Mouse (Mus musculus) thymus, adult 18-20 months (tissue): ENCODE data around the gene Adam11.
"Not testable (repeated sequence)": the region's sequence is repeated elsewhere in the genome, so short reads cannot be mapped to it uniquely, and the experiment has no call there.

Experiments
- DNase-seq, 2 experiments: peaks; one replicate each; pipeline ENCODE4 v3.0.0; 2022; ENCODE audit warnings: mixed read lengths in 2 of 2

The Adam11 gene

DNA sequence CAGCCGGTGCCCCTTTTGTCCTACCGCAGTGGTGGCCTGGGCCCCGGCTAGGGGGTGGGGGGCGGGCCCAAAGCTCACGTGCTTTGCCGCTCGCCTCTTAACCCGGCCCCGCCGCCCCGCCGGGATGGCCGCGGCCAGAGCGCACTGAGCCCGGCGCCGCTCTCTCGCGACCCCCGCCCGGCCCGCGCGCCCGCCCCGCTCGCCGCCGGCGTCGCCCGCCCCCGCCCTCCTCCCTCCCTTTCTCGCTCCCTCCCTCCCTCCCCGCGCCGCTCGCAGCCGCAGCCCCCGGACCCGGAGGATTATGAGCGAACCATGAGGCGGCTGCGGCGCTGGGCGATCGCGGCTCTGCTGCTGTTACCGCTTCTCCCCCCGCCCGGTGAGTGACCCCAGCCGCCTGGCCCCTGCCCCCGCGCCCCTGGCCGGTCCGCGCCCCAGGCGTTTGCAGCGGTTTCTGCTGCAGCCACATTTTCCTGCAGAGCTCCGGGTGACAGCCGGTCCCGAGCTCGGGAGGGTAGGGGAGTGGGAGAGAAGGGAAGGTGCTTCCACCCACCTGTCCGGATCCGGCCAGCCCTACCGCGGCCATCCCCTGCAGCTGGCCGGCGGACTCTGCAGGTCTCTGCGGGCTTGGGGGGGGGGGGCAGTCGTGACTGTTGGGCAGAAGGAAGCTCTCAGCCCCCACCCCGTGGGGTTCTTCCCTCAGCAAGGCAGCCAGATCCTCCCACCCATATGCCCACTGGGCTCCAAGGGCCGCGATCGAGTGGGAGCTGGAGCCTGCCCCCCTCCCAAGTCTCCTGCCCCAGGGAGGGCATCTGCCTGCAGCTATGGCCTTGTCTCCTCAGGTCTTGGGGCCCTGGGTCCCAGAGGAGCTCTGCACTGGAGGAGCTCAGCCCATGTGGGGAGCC is at the start of gene Adam11:
TSS of gene Adam11 (plus strand) at position 131 of the 902 bp plus-strand sequence.
- DNase-seq = no peak

DNA sequence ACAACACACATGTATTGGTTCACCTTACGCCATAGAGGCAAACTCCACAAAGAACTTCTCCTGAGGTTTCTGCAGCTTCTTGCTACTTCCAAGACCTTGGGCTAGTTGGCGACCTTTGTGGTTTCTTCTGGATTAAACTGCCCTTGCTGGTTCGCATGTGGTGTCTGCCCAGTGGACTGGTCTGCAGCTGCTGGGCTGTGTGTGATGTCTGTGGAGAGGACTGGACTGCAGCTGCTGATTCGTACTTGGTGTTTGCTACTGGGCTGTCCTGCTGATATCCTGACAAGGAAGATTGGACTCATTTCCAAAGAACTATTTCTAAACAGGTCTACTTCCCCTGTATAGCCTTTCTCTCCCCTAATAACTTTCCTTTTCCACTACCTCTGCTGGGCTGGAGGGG is 48.8 kb upstream of the Adam11 start:
- DNase-seq = no peak

DNA sequence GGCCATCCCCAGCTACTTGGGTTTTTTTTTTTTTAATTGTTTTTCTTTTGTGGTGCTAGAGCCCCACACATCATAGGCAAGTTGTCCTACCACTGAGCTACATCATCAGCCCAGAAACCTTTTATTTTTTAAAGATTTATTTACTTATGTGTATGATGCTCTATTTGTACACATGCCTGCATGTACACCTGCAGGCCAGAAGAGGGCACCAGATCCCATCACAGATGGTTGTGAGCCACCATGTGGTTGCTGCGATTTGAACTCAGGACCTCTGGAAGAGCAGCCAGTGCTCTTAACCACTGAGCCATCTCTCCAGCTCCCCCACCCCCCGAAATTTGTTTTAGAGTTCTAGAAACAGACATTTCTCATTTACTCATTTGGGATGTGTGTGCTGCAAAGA is 46.7 kb upstream of the Adam11 start:
- DNase-seq = not testable (repeated sequence)

DNA sequence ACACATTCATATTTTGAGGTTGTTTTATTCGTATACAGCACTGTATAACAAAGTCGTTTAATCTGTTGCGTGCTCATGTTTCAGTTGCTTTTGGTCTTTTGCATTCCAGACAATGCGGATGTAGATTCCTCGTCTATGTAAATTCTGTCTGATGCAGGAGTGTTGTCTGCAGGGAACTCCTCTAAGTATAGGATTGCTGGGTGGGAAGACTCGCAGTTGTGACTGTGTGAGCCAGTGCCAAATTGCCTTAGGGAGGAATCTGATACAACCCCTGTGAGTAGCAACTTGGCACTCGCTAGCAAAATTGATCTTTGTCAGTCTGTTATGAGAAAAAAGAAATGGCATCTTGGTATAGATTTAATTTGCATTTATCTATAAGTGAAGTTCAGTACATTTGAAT is 45.1 kb upstream of the Adam11 start:
- DNase-seq = no peak

DNA sequence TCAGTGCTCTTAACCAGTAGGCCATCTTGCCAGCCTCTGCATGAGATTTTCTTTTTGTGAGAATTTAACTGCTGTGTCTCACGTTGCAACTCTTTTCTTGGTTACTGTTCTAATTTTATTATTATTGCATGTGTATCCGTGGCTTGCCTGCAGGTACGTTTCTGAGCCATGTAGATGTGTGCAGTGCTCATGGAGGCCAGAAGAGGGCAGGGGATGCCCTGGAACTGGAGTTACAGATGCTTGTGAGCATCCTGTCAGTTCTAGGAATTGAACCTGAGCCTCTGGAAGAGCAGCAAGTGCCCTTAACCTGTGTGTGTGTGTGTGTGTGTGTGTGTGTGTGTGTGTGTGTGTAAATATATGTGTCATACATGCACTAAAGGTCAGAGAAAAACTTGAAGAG is 35.7 kb upstream of the Adam11 start:
- DNase-seq = no peak

DNA sequence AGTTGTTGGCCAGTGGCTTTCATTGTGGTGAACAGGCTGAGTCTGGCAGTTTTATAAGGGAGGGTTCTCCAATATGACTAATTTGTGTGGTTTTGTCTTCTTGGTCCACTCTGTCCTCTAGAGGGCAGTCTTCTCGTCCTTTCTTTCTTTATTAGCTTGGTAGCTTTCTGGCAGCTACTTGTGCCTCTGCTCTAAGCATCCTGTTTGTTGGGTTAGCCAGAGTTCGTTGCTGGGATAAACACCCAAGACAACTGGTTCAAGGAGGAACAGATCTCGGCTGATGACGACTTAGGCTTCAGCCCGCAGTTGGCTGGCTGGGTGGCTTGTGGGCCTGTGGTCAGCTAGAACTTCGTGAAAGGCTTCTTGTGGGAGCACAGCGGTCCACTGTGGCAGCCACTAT is 32.6 kb upstream of the Adam11 start:
- DNase-seq = no peak

DNA sequence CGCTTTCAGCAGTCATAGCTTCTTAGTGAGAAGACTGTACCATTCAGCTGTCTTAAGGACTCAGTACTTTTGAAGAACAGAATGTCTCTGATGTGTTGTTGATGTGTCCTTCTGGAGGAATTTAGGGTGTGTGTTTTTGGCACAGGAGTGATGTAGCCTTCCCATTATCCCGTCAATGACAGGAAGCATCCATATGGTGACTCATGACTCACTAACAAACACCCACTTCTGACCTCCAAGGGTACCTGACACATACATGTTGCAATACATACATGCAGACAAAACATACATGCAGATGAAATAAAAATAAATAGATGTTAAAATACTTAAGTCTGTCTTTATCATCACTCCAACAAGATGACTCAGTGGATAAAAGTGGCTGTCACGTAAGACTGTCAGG is 31.4 kb upstream of the Adam11 start:
- no peak for DNase-seq

DNA sequence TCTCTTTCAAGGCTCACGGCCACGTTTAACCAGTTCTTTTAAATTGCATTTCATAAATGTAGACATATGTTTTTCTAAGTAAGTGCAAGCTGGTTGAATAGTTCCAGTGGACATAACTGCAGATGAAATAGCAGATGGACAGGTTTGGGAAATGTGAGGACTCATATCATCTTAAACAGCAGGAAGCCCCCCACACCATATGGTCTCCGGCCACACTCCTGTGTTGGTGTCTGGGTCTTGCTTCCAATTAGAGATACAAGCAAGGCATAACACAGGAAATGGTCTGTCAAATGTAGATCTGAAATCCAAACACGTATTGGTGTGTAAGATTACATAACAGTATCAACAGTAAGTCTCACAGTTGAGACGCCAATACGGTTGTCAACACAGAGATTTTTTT is 29.9 kb upstream of the Adam11 start:
- DNase-seq = no peak

DNA sequence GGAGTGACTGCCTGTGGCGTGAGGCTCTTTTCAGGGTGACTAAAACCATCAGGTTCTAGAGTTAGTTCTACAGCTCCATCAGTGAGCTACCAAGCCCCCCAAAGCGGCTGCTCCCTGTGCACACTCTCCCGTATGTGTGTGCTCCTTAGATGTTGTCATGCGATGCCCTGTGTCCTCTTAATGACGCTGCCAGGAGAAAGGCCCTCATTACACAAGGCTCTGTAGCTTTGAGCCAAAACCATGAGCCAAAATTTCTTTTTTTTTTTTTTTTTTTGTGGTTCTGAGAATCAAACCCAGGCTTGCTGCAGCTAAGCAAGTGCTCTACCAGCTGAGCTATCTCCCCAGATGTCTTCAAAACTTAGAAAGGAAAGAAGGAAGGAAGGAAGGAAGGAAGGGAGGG is 28.1 kb upstream of the Adam11 start:
- DNase-seq = no peak

DNA sequence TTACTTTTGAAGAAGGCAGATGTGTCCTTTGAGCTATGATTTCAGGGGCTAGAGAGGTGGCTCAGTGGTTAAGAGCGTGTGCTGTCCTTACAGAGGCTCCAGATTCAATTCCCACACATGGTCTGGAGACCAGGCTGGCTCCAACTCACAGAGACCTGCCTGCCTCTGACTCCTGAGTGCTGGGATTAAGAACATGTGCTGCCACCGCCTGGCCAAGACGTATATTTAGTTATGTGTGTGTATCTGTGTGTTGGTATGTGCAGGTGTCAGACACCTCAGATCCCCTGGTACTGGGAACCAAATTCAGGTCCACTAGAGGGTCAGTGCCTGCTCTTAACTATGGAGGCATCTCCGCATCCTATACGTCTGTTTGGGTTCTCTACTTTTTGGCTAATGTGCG is 26.3 kb upstream of the Adam11 start:
- DNase-seq = no peak

DNA sequence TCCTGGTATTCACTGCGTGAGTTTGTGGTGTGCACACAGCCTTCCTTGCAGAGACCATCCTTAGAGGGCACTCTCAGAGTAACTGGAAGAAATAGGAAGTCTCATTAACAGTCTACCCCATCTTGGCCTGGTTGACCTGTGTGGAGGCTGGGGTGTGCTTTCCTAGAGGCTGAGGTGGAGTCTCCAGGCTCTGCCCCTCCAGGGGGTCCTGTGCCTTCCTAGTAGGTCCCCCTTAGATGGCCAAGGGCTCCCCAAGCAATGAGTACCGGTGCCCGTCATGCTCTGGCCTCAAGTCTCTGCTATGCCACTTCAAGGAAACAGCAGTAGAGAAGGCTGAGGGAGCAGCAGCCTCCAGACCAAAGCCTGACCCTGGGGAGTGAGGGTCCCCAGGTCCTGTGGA is 23.2 kb upstream of the Adam11 start:
- no peak for DNase-seq

DNA sequence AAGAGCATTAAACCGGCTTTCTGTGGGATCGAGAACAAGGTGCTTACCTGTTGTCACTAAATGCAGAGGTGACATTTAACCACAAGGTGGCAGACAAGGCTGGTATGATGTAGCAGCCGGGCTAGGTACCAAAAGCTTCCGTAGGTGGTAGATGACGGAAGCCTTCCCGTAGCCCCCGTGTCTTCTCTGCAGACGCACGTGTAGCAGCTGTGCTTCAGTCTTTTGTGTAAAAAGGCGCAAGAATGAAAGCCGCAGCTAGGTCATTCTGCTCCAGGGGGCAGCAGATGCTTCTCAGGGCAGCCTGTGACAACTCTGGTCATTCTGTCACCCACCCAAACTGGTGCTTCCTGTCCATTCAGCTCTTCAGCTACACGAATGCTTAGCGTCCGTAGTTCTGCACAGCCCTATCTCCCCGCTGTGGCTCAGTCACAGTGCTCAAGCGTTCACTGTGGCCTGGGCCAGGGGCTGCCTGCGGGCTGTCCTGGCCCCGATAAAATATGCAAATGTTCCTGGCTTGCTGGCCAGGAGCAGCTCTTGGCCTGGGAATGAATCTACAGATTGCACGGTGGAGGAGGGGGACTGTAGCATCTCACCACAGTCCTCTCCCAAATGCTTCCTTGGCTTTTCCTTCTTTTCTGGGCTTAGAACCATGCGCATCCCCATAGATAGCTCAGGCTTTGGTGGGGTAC is 21.8 kb upstream of the Adam11 start:
- peak; percentile 39 to 57 for DNase-seq

DNA sequence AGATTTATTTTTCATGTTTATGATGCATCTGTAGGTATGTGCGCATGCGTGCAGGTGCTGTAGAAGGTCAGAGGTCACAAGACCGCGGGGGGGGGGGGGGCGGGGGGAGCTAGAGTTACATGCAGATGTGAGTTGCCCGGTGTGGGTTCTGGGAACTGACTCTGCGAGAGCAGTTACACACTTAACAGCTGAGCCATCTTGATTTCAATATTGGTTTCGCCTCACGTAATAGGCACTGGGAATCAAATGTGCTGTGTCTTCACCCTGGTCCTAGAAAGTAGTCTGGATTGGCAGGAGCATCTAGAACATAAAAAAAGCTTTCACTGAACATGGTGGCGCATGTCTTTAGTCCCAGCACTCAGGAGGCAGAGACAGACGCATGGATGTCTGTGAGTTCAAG is 20.6 kb upstream of the Adam11 start:
- no peak for DNase-seq

DNA sequence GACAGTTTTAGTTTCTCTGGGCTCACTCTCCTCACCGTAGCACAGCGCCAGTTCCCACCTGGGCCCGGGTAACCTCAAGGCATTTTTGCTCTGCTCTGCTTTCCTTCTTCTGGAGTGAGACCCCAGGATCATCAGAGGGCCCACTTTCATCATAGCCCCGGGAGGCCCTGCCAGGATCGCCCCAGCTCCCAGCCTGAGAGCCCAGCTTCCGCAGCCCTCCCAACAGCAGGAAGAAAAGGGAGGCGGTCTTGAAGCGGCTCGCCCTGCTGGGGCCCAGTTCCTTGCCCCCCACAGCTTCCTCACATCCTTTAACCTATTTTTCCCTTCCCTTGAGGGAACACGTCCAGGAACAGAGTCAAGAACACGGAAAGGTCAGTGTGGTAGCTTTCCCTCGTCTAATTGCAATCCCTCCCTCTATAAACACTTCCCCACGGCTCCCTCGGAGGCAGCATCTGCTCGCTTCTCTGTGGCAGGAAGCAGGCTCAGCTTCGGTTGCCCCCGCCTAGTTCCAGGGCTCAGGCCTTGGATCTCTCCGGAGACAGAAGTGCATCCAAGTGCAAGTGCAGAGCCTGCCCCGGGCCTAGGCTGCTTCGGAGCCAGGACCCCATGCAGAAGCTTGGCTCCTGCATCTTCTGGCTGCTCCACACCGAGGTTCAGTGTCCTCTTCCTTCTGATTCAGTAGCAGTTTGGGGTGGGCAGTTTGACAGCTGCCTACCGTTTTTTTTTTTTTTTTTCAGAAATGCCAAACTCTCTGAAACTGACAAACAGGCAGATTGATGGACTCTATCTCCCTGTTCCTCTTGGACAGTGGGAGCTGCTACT is 19.9 kb upstream of the Adam11 start:
- DNase-seq = no peak

DNA sequence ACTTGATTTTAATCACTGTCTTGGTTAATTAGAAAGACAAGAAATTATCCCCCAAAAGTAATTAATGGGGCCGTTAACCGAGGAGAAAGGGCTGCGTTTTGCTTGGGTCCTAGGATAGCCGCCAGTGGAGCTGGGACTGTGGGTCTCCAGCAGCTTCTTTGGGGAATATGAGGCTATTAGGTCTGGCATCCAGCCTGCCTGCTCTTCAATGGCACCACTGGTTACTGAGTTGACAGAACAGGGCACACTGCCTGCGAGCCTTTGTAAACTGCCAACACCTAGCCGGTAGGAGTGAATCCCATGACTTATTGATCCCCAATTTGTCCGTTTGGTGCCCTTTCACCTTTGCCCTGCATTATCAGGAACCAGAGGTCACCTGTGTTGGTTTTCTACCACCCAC is 19.2 kb upstream of the Adam11 start:
- DNase-seq = no peak

DNA sequence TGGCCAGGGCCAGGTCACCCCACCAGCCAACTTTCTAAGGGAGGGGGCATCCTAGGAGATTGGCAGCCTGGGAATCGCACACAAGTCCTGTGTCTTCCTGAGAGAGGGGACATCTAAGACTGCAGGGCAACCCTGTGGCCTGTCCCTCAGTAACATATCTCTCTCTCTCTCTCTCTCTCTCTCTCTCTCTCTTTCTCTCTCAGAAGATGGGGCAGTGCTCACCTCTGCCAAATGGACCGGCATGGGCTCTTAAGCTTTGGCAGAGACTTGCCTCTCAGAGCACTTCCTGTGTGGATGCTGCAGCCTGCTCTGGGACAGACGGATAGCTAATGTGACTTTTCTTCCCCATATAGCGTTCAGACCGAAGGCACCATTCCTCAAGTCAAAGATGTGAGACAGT is 18.4 kb upstream of the Adam11 start:
- DNase-seq = no peak

DNA sequence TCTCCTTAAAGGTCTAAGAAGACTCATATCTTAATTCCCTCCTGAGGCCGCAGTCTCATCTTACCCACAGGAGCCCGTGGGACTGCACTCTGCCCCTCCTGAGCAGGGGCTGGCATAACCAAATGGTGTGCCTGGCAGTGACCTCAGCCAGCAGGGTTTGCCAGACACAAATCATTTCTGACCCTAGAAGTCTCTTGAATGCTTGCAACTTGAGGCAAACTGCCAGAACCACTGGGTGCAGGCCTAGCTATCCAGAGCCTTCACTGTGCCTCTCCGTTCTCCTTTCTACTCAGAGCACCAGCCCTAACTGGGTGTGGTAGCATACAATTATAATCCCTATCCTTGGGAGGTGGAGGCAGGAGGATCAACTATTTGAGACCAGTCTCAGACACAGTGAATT is 16.5 kb upstream of the Adam11 start:
- no peak for DNase-seq

DNA sequence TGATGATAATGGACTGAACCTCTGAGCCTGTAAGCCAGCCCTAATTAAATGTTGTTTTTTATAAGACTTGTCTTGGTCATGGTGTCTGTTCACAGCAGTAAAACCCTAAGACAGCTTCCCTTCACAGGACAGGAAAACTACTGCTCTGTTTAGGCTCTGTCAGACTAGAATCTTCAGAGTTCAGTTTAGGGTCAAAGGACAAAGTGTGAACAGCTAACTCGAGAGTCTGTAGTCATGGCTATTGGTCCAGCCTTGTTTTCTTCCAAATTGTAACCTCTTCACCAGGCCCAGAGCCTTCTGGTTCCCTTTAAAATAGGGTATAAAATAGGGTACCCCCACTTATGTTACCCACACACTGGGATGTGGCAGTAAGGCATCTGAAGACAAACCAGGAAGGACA is 13.4 kb upstream of the Adam11 start:
- no peak for DNase-seq

DNA sequence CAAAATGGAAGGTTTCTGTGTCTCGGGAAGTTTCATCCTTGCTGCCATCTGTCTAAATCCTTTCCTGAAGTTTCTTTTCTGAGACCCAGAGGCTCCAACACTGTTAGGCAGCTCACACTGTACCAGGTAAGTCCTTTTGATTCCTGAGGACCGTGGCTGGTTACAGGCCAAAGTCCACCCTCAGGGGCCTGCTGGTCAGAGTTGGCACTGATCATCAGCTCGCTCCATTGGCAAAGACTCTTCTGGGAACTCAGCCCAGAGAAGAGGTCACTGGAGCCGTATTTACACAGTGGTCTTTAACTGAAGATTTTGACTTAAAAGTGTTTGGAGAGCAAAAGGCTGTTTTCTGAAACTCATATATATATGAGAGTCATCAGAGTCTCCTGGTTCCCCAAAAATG is 12.9 kb upstream of the Adam11 start:
- no peak for DNase-seq

DNA sequence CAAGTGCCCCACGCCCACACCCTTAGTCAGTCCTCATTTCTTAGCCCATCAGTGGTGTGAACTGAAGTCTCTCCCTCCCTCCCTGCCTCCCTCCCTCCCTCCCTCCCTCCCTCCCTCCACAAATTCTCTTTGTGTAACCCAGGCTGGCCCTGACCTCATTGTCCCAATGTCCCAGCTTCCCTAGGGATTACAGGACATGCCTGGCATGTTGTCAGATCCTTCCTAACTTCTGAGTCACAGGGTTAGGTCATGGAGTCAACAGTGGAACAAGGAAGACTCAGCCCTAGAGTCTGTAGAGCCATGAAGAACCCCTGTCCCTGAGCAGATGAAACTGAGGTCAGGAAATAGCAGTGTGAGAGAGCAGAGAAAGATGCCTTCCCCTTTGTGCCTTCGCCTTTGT is 11.5 kb upstream of the Adam11 start:
- no peak for DNase-seq

DNA sequence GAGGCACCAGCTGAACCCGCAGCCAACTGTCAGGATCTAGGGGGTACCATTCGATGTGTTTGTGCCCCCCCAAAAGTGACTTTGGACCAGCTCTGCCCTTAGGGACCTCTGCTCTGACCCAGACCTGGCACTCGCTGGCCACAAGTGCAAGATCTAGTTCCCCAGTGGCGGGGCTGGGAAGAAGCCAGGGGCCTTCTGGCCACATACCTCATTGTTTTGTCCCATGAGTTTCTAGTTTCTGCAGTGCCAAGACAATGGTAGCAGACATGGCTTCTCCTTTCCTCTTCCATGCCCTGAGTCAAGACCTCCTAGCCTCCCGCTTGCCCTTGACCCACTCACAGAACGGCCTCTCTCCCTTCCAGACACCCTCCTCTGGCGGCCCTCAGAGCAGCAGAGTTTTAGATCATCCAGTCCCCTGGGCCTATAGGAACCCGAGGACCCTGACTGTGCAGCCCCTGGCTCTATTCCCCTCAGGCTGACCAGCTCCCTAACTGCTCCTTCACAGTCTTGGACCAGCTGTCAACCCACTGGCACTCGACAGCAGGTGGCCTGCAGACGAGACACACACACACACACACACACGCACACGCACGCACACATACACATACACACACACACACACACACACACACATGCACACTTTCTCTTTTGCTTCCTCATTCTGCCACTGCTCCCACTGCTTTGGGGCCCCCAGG is 8.2 kb upstream of the Adam11 start:
- no peak for DNase-seq

DNA sequence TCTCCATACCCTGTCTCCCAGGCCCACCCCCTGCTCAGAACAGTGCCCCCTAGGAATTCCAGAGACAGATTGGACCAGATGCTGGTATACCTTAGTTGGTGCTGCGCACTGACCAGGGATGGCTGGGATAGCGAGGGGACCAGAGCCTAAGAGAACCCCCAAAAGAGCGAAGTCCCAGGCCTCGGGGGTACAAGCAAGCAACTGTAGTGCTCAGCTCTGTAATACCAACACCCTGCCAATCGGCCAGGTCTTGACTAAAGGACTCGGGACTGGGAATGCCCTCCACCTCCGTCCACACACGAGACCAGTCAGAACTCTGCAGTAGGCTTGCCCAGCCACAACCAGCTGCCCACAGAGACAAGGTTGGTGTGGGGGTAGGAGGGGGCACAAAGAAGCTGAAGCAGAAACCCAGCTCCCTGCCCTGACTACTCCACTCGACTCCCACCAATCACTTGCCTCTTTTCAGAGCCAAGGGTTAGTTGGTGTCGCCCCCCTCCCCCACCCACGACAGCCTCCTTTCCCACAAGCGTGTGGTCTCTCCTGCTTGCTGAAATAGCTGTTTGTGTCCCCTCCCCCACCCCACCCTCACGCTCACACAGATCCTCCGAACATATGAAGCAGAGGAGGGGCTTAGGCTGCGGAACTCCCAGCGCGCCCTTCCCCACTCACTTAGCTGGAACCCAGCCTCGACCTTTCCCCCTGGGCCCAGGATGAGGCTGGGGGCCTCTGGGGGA is 7.5 kb upstream of the Adam11 start:
- peak; percentile 50 to 75 for DNase-seq
